Mouse (Mus musculus) bone marrow, adult 2 months (tissue): ENCODE data around the gene Fbxl12.

Experiments
- CTCF ChIP-seq: fragments of 200-500 bp; IDR thresholded peaks from 2 replicates; pipeline ENCODE4 v1.5.1; 2011; ENCODE audit warnings: low read length, control low read depth; ENCODE audit not compliant: control insufficient read depth, insufficient read depth
- POLR2A ChIP-seq: fragments of 200-500 bp; IDR thresholded peaks from 2 replicates; pipeline ENCODE4 v1.6.1; 2011; ENCODE audit warnings: low read depth, mild to moderate bottlenecking, control low read depth, low read length, borderline replicate concordance; ENCODE audit not compliant: control insufficient read depth

DNA sequence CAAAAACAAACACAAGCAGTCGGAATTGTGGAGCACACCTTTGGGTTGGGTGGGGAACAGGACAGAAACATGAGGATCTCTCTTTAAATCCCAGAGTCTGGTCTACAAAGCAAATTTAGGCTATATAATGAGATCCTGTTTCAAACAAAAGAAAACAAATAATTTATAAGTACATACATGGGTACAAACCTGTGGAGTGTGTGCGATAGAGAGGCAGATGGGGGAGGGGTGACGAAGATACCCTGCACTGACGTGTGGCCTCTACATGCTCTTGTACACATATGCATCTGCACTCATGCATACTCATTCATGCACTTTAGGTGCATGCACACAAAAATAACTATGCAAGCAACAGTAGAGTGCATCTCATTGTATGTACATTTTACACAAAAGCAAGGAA lies 5.1 kb downstream of the Fbxl12 start:
- TF ChIP-seq POLR2A (no peak), CTCF (no peak)
